Mouse (Mus musculus) myocyte (in vitro differentiated cells): Measurements from ENCODE around the gene Camkk2.

Experiments used
- E2F4 ChIP-seq: IDR thresholded peaks from one replicate; pipeline ENCODE4 v1.6.1; 2011; ENCODE audit warnings: mild to moderate bottlenecking, control low read depth, moderate library complexity; ENCODE audit not compliant: insufficient read depth
- POLR2A ChIP-seq: IDR thresholded peaks from one replicate; pipeline ENCODE4 v1.6.1; 2011; ENCODE audit warnings: low read depth, mild to moderate bottlenecking, control low read depth, moderate library complexity; ENCODE audit not compliant: insufficient read length
- REST ChIP-seq: IDR thresholded peaks from one replicate; pipeline ENCODE4 v1.6.1; 2011; ENCODE audit warnings: mild to moderate bottlenecking, control low read depth, moderate library complexity; ENCODE audit not compliant: insufficient read depth, insufficient read length
- TCF12 ChIP-seq: IDR thresholded peaks from one replicate; pipeline ENCODE4 v1.6.1; 2011; ENCODE audit warnings: mild to moderate bottlenecking, control low read depth; ENCODE audit not compliant: poor library complexity, insufficient read depth, severe bottlenecking

GRCm38 (mm10) chr5:122764032-122764464, 15.2 kb downstream of the Camkk2 start:
- no peak for TF ChIP-seq POLR2A
- TF ChIP-seq E2F4, result no peak
- no peak for TF ChIP-seq TCF12
- TF ChIP-seq REST, result no peak
